Mouse (Mus musculus): ENCODE measurements around the gene Rab2b. TPM values are rescaled to one million over a fixed set of nuclear protein-coding genes. Genes with fewer than 3 reads are reported as not detected.

The Rab2b gene
- total and polyA plus RNA-seq, 3 experiments: 3.0 to 5.9 TPM; not detected in 1

DNA sequence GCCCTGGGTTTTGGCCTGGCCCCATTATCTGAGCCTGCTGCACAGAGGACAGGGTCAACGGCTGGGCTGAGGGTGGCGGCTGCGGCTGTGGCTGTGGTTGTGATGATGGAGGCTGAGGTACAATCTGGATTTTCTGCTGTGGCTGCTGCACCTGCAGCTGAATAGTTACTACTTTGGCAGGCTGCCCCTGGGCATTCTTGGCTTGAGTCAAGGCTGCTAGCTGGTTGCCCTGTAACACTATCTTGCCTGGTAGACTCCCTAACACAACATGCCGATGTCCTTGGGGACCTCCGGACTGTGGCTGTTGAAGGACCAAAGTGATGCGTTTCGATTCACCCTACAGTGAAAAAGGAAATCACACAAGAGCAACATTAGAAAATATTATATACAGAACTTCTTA lies 44.2 kb downstream of the Rab2b start:
- TF ChIP-seq ELF1 (IDR thresholded peaks at IDR 0.05; ENCODE audit: low read depth, low read length) (no peak), ETS1 (IDR thresholded peaks at IDR 0.05; ENCODE audit: low read depth, low read length) (no peak), ZKSCAN1 (IDR thresholded peaks at IDR 0.05; ENCODE audit: low read depth, low read length) (no peak), NRF1 (IDR thresholded peaks at IDR 0.05; ENCODE audit: insufficient read depth, low read depth, low read length, poor library complexity, severe bottlenecking) (no peak), SMC3 (IDR thresholded peaks at IDR 0.05; ENCODE audit: low read depth, low read length) (no peak), ZC3H11A (IDR thresholded peaks at IDR 0.05; ENCODE audit: low read depth, low read length) (no peak), RAD21 (IDR thresholded peaks at IDR 0.05; ENCODE audit: low read depth, low read length) (no peak), RCOR1 (IDR thresholded peaks at IDR 0.05; ENCODE audit: low read depth, low read length) (no peak), CHD1 (IDR thresholded peaks at IDR 0.05; ENCODE audit: low read depth, low read length) (no peak), BHLHE40 (IDR thresholded peaks at IDR 0.05; ENCODE audit: borderline replicate concordance, low read depth, low read length) (no peak), USF1 (IDR thresholded peaks at IDR 0.05; ENCODE audit: low read depth, low read length) (no peak), CTCF (IDR thresholded peaks at IDR 0.05 in 2 of 3, conservative IDR thresholded peaks at IDR 0.05 in 1 of 3; ENCODE audit: control insufficient read depth in 1 of 3, insufficient read depth in 1 of 3, low read depth in 2 of 3, low read length in 3 of 3, poor library complexity in 1 of 3, severe bottlenecking in 1 of 3) (no peak), JUND (IDR thresholded peaks at IDR 0.05; ENCODE audit: low read depth, low read length) (no peak), HCFC1 (IDR thresholded peaks at IDR 0.05; ENCODE audit: low read depth, low read length) (no peak), NELFE (IDR thresholded peaks at IDR 0.05; ENCODE audit: low read depth, low read length) (no peak), TBP (IDR thresholded peaks at IDR 0.05; ENCODE audit: low read depth, low read length) (no peak), MXI1 (IDR thresholded peaks at IDR 0.05; ENCODE audit: low read depth, low read length) (no peak)
- DNase-seq (ENCODE audit: low read depth, low spot score): no peak
- Histone ChIP-seq H3K9ac (ENCODE audit: control insufficient read depth, low read depth, low read length, poor library complexity, severe bottlenecking) (no peak overlapping the region), H3K36me3 (ENCODE audit: control insufficient read depth in 1 of 2, insufficient read depth in 2 of 2, low read length in 2 of 2) (peaks cover 20 to 24% of the 10 kb centered on the region in 2 experiments), H3K27ac (ENCODE audit: control insufficient read depth, low read depth, low read length) (no peak overlapping the region), H3K79me2 (ENCODE audit: control insufficient read depth, insufficient read depth, low read length, poor library complexity) (peaks cover 10% of the 10 kb centered on the region), H3K9me3 (replicated peaks; ENCODE audit: insufficient read depth, low read length) (no peaks in the 10 kb centered on the region), H3K4me3 (ENCODE audit: control insufficient read depth in 1 of 2, insufficient read depth in 1 of 2, low read depth in 2 of 2, low read length in 2 of 2) (no peak overlapping the region), H3K4me1 (ENCODE audit: control insufficient read depth in 1 of 2, insufficient read depth in 2 of 2, low read length in 2 of 2) (peaks cover 6 to 19% of the 10 kb centered on the region in 2 experiments), H3K27me3 (ENCODE audit: control insufficient read depth in 1 of 2, insufficient read depth in 2 of 2, low read length in 2 of 2) (no peaks in the 10 kb centered on the region)

DNA sequence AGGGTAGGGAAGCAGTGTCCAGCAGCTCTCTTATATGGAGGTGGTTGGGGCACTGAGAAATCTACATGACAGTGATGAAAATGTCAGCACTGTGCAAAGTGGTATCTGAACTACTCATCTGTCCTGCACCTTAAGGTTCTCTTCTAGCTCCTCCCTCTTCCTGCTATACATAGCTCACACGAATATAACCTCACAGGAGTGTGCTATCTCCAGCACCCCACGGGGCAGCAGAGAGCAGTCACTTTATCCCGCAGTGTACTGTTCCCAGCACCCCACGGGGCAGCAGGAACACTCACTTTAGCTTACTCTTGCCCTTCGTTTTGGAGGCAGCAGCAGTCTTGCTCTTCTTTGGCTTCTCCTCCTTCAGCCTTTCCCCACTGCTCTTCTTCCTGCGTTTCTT lies 47.1 kb downstream of the Rab2b start:
- Histone ChIP-seq H3K4me3 (ENCODE audit: control insufficient read depth in 1 of 2, insufficient read depth in 1 of 2, low read depth in 2 of 2, low read length in 2 of 2) (no peak overlapping the region), H3K9ac (ENCODE audit: control insufficient read depth, low read depth, low read length, poor library complexity, severe bottlenecking) (no peak overlapping the region), H3K27me3 (ENCODE audit: control insufficient read depth in 1 of 2, insufficient read depth in 2 of 2, low read length in 2 of 2) (no peaks in the 10 kb centered on the region), H3K4me1 (ENCODE audit: control insufficient read depth in 1 of 2, insufficient read depth in 2 of 2, low read length in 2 of 2) (peaks cover 6 to 13% of the 10 kb centered on the region in 2 experiments), H3K9me3 (replicated peaks; ENCODE audit: insufficient read depth, low read length) (no peaks in the 10 kb centered on the region), H3K36me3 (ENCODE audit: control insufficient read depth in 1 of 2, insufficient read depth in 2 of 2, low read length in 2 of 2) (peaks cover 14 to 22% of the 10 kb centered on the region in 2 experiments), H3K27ac (ENCODE audit: control insufficient read depth, low read depth, low read length) (no peak overlapping the region), H3K79me2 (ENCODE audit: control insufficient read depth, insufficient read depth, low read length, poor library complexity) (peaks cover under 1% of the 10 kb centered on the region; the same call in 1 of the 2 replicates)
- TF ChIP-seq ZMIZ1 (IDR thresholded peaks at IDR 0.05; ENCODE audit: low read depth, low read length) (no peak), SMC3 (IDR thresholded peaks at IDR 0.05; ENCODE audit: low read depth, low read length) (no peak), MYC (IDR thresholded peaks at IDR 0.05; ENCODE audit: low read depth, low read length) (no peak), ELF1 (IDR thresholded peaks at IDR 0.05; ENCODE audit: low read depth, low read length) (no peak), EP300 (IDR thresholded peaks at IDR 0.05; ENCODE audit: low read depth in 1 of 2, low read length in 2 of 2) (no peak), MAX (IDR thresholded peaks at IDR 0.05; ENCODE audit: low read length) (no peak), MEF2A (IDR thresholded peaks at IDR 0.05; ENCODE audit: extremely low read depth, insufficient replicate concordance, low read depth, low read length, poor library complexity, severe bottlenecking) (no peak), TAL1 (IDR thresholded peaks at IDR 0.05; ENCODE audit: low read length) (no peak), GATA1 (IDR thresholded peaks at IDR 0.05; ENCODE audit: low read depth, low read length) (no peak), NRF1 (IDR thresholded peaks at IDR 0.05; ENCODE audit: insufficient read depth, low read depth, low read length, poor library complexity, severe bottlenecking) (no peak), USF1 (IDR thresholded peaks at IDR 0.05; ENCODE audit: low read depth, low read length) (no peak), MAFK (IDR thresholded peaks at IDR 0.05; ENCODE audit: borderline replicate concordance, low read depth, low read length) (no peak), NELFE (IDR thresholded peaks at IDR 0.05; ENCODE audit: low read depth, low read length) (no peak), POLR2AphosphoS2 (IDR thresholded peaks at IDR 0.05; ENCODE audit: low read length) (no peak), TBP (IDR thresholded peaks at IDR 0.05; ENCODE audit: low read depth, low read length) (no peak), E2F4 (IDR thresholded peaks at IDR 0.05; ENCODE audit: borderline replicate concordance, low read depth, low read length) (no peak)
- DNase-seq (ENCODE audit: low read depth, low spot score): peak; percentile 21
